Mouse (Mus musculus) liver, adult 2 months (tissue): ENCODE results near the gene Mylip. TPM values are rescaled to one million over a fixed set of nuclear protein-coding genes. Genes with fewer than 3 reads are reported as not detected.

ENCODE experiments used
- DNase-seq: peaks from one replicate; pipeline ENCODE4 v3.0.0-alpha.2; 2011; ENCODE audit warnings: low read depth, low spot score; ENCODE audit errors: extremely low read depth
- H3K27ac ChIP-seq: fragments of 200-500 bp; replicated peaks from 2 replicates; pipeline ENCODE4 v1.5.1; 2012; ENCODE audit warnings: low read depth, mild to moderate bottlenecking, control low read depth, inconsistent platforms, low read length; ENCODE audit not compliant: insufficient read depth
- H3K27me3 ChIP-seq: fragments of 200-500 bp; 2 replicates; pipeline ENCODE4 v1.6.1; 2012; ENCODE audit warnings: mild to moderate bottlenecking, moderate library complexity, low read length, inconsistent platforms; ENCODE audit not compliant: control insufficient read depth, insufficient read depth
- H3K36me3 ChIP-seq: fragments of 200-500 bp; 2 replicates; pipeline ENCODE4 v1.6.1; 2012; ENCODE audit warnings: low read length, inconsistent platforms; ENCODE audit not compliant: control insufficient read depth, insufficient read depth
- H3K4me1 ChIP-seq: fragments of 200-500 bp; 2 replicates; pipeline ENCODE4 v1.6.1; 2011; ENCODE audit warnings: low read length; ENCODE audit not compliant: control insufficient read depth, insufficient read depth
- H3K4me3 ChIP-seq: fragments of 200-500 bp; 2 replicates; pipeline ENCODE4 v1.5.1; 2011; ENCODE audit warnings: low read depth, mild to moderate bottlenecking, control low read depth, low read length, moderate library complexity; ENCODE audit not compliant: insufficient read depth
- H3K79me2 ChIP-seq: fragments of 200-500 bp; 2 replicates; pipeline ENCODE4 v1.6.1; 2012; ENCODE audit warnings: inconsistent platforms, mild to moderate bottlenecking, low read length, moderate library complexity; ENCODE audit not compliant: control insufficient read depth, insufficient read depth
- H3K9ac ChIP-seq: fragments of 200-500 bp; 2 replicates; pipeline ENCODE4 v1.6.1; 2012; ENCODE audit warnings: low read depth, mild to moderate bottlenecking, control low read depth, inconsistent platforms, low read length
- CTCF ChIP-seq: fragments of 200-500 bp; IDR thresholded peaks from 2 replicates; pipeline ENCODE4 v1.5.1; 2011; ENCODE audit warnings: low read depth, low read length, control low read depth
- POLR2A ChIP-seq: fragments of 200-500 bp; IDR thresholded peaks from 2 replicates; pipeline ENCODE4 v1.6.1; 2011; ENCODE audit warnings: low read length, control low read depth; ENCODE audit not compliant: insufficient read depth; ENCODE audit errors: extremely low read depth
- WGBS: fragments of 180-500 bp; shearing (Covaris S2); methylation state at CpG from one replicate; pipeline ENCODE4 v1.1.7; 2018; 5-methylcytosine and 5-hydroxymethylcytosine counted together
- polyA plus RNA-seq: library from polyadenylated mRNA; depleted of rRNA; stranded (reverse); fragments of >200 nt; gene quantifications from 2 replicates; pipeline ENCODE4 v1.2.3, GENCODE M21; 2012
- total RNA-seq: library from RNA; depleted of rRNA; stranded (reverse); fragments of >200 nt; gene quantifications from 2 replicates; pipeline ENCODE4 v1.2.3, GENCODE M21; 2014

Gene Mylip
- total and polyA plus RNA-seq, 2 experiments = 4.8 to 9.5 TPM

DNA sequence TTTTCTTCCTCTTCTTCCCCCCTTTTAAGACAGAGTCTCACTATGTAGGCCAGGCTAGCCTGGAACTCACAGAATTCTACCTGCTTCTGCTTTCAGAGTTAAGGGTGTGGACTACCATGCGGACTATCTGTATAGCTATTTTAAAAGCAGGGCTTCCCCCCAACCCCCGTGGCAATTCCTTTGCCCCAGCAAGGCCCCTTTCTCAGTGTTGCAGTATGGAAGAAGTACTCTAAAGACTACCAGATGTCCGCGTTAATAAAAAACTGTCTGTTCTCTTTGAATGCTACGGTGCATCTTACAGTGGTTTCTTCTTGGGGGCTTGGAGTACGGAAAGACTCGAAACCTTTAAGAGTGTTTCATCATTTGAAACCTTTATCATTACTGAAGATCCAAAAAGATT, 12.3 kb downstream of the Mylip start:
- Histone ChIP-seq H3K79me2 (no peaks in the 10 kb centered on the region; the same call in 1 of the 2 replicates), H3K9ac (no peak overlapping the region), H3K4me1 (peaks cover 4% of the 10 kb centered on the region; the same call in 1 of the 2 replicates), H3K4me3 (no peak overlapping the region), H3K27ac (no peak overlapping the region), H3K36me3 (peaks cover 2% of the 10 kb centered on the region; the same call in 1 of the 2 replicates), H3K27me3 (no peaks in the 10 kb centered on the region)
- 80% methylated on average over 7 of the region's 7 CpGs for whole genome bisulfite sequencing
- TF ChIP-seq CTCF = no peak
- TF ChIP-seq POLR2A = no peak
- no peak for DNase-seq

DNA sequence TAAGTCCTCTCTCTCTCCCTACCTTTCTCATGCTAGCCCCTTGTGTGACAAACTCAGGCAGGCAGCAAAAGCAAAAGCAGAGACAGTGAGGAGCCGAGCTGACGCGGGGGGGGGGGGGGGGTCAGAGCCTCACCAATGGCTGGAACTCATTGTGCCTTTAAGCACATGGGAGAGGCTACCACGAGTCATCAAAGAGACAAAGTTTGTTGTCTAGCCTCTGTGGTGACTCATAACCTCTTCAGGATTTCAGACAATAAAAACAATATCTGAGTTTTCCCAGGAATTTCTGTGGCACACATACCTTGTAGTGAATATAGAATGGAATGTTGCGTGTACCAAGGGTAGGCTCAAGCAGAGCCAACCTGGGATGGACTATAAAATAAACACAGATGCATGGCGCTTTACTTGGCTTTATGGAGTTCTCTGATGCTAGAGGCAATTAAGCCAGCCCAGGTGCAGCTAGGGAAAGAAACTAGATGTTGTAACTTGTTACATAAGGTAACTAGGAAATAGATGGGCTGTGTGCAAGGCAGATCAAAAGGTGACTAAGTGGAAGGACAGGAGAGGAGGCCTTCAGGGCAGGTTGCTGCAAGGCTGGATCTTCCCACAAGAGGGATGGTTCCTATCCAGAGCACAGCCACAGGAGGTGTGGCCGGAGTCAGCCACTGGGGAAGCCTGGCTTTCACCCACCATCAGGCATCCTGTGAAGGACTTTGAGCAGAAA, 12.9 kb downstream of the Mylip start:
- H3K4me1 ChIP-seq = peaks cover 4% of the 10 kb centered on the region; the same call in 1 of the 2 replicates
- WGBS = 64% methylated on average over 7 of the region's 7 CpGs
- no peak overlapping the region for H3K9ac ChIP-seq
- H3K27me3 ChIP-seq = no peaks in the 10 kb centered on the region
- no peak overlapping the region for H3K4me3 ChIP-seq
- no peak overlapping the region for H3K27ac ChIP-seq
- TF ChIP-seq POLR2A (no peak), CTCF (no peak)
- no peaks in the 10 kb centered on the region; the same call in 1 of the 2 replicates for H3K79me2 ChIP-seq
- DNase-seq = no peak
- H3K36me3 ChIP-seq = peaks cover 4% of the 10 kb centered on the region; the same call in 1 of the 2 replicates

DNA sequence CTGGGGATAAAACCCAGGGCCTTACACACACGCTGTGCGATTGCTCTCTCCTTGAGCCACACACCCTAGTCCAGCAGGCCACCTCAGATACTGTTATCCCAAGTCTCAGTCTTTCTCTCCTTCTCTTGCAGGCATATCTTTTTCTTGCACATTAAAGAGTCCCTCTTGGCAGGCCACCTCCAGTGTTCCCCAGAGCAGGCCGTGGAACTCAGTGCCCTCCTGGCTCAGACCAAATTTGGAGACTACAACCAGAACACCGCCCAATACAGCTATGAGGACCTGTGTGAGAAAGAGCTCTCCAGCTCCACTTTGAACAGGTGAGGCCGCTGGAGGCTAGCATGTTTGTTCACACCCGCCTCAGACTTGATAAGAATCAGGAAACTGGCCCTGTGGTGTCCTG, 14.7 kb downstream of the Mylip start:
- no peak overlapping the region for H3K4me3 ChIP-seq
- H3K79me2 ChIP-seq = no peaks in the 10 kb centered on the region
- TF ChIP-seq POLR2A (no peak), CTCF (no peak)
- H3K9ac ChIP-seq = no peak overlapping the region
- H3K27me3 ChIP-seq = no peaks in the 10 kb centered on the region
- no peak for DNase-seq
- no peak overlapping the region for H3K27ac ChIP-seq
- WGBS = 68% methylated on average over 6 of the region's 6 CpGs
- H3K36me3 ChIP-seq = peaks cover 4% of the 10 kb centered on the region; the same call in 1 of the 2 replicates
- H3K4me1 ChIP-seq = no peaks in the 10 kb centered on the region

DNA sequence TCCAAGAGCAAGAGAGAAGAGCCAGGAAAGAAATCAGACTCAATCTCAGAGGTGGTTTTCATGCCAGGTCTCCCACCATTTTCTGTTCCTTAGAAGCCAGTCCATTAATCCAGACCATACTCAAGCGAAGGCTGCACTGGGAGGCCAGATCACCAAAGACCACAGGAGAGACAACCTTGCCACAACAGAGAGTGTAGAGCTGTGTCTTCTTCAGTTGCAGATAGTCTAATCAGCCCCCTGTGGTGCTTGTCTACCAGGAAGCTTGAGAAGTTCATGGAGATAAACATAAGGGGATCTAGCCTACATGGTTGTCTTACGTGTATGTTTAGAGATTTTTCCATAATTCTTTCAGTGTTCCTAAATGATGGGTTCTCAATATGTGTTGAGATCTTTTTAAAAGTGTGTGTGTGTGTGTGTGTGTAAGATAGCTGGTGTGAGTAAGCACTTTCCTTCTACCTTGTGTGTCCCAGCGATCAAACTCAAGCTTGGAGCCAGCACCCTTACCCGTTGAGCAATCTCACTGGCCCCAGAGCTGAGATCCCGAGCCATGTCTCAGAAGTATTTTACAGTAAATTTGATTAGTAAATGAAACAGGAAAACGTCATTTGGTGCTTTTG, 15.8 kb downstream of the Mylip start:
- Histone ChIP-seq H3K36me3 (peaks cover 4% of the 10 kb centered on the region; the same call in 1 of the 2 replicates), H3K9ac (no peak overlapping the region), H3K27ac (no peak overlapping the region), H3K27me3 (no peaks in the 10 kb centered on the region), H3K4me1 (no peaks in the 10 kb centered on the region), H3K79me2 (no peaks in the 10 kb centered on the region), H3K4me3 (no peak overlapping the region)
- TF ChIP-seq CTCF (no peak), POLR2A (no peak)
- 80% methylated on average over 6 of the region's 6 CpGs for WGBS
- no peak for DNase-seq

DNA sequence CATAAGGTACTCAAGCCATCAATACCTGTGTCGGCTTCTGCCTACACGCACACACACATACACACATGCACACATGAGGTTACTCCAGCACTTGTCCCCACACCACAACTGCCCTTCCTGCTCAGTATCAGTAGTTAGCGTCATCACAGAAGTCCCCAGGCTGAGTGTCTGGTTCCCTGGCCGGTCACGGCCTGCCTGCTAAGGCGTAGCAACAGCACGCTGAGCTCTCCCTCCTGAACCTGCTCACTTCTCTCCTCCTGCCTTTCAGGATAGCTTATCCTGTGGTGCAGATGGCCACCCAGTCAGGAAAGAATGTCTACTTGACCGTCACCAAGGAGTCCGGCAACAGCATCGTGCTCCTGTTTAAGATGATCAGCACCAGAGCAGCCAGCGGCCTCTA, 16.7 kb downstream of the Mylip start:
- WGBS = 80% methylated on average over 11 of the region's 11 CpGs
- Histone ChIP-seq H3K36me3 (peaks cover 6% of the 10 kb centered on the region; the same call in 1 of the 2 replicates), H3K27me3 (no peaks in the 10 kb centered on the region), H3K27ac (no peak overlapping the region), H3K9ac (no peak overlapping the region), H3K4me3 (no peak overlapping the region), H3K79me2 (no peaks in the 10 kb centered on the region), H3K4me1 (no peaks in the 10 kb centered on the region)
- DNase-seq = no peak
- TF ChIP-seq CTCF (no peak), POLR2A (no peak)

DNA sequence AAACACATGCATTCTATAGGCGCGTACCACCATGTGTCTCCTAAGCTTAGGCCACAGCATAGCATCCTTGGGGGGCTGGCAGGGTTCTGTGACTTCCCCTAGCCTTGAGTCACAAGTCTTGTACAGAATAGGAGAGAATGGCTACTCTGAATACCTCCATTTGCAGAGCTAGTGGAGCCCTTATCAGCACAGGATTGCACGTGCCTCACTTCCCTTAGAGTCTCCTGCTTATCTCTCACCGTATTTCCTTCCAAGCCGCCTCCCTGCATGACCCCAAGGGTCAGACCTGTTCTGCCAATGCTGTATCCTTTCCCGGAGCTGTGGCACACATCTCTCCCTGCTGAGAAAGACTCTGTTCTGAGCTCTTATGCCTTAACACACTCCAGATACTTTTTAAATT, 17.2 kb downstream of the Mylip start:
- no peak overlapping the region for H3K4me3 ChIP-seq
- no peaks in the 10 kb centered on the region for H3K4me1 ChIP-seq
- no peak for DNase-seq
- no peaks in the 10 kb centered on the region for H3K27me3 ChIP-seq
- H3K27ac ChIP-seq = no peak overlapping the region
- TF ChIP-seq POLR2A = no peak
- TF ChIP-seq CTCF = no peak
- peaks cover 8% of the 10 kb centered on the region; the same call in 1 of the 2 replicates for H3K36me3 ChIP-seq
- no peaks in the 10 kb centered on the region for H3K79me2 ChIP-seq
- WGBS = 38% methylated on average over 6 of the region's 6 CpGs
- no peak overlapping the region for H3K9ac ChIP-seq
